Mouse (Mus musculus) brown adipose tissue, adult 24 weeks (tissue): ENCODE data around the gene Acoxl. TPM values are rescaled to one million over a fixed set of nuclear protein-coding genes. Genes with fewer than 3 reads are reported as not detected.

Experiments used
- H3K27ac ChIP-seq: fragments of 200-500 bp; replicated peaks from 2 replicates; pipeline ENCODE4 v1.5.1; 2012; ENCODE audit warnings: low read depth, mild to moderate bottlenecking, low read length
- H3K4me1 ChIP-seq: fragments of 200-500 bp; 2 replicates; pipeline ENCODE4 v1.6.1; 2012; ENCODE audit warnings: low read length, mixed read lengths; ENCODE audit not compliant: control insufficient read depth, insufficient read depth, insufficient read length
- H3K4me3 ChIP-seq: fragments of 200-500 bp; 2 replicates; pipeline ENCODE4 v1.5.1; 2012; ENCODE audit warnings: low read depth, mild to moderate bottlenecking, low read length, moderate library complexity; ENCODE audit not compliant: insufficient read depth
- polyA plus RNA-seq: library from polyadenylated mRNA; stranded (reverse); fragments of >200 nt; gene quantifications from 2 replicates; pipeline ENCODE4 v1.2.4, GENCODE M21; 2012; ENCODE audit not compliant: missing spikeins, insufficient read depth, insufficient read length

Acoxl gene
- polyA plus RNA-seq, 1 experiment = 0.67 TPM

DNA sequence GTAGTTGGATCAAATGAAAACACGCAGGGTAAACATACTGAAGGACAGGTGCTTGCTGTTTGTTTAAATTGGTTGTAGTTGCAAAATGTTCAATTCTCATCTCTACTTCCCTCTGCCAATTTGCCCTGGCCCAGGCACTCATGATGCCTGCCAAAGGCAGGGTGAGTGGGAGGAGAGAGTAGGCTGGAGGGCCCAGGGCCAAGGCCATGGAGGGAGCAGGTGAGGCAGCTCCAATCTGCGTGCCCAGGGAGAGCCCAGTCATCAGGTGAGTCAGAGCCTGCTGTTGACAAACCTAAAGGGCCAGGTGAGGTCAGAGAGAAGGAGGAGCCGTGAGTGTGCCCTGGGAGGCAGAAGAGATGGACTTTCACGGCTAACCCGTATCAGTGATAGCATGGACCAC, 333.6 kb downstream of the Acoxl start:
- Histone ChIP-seq H3K27ac (no peak overlapping the region), H3K4me1 (peaks cover 9% of the 10 kb centered on the region), H3K4me3 (no peak overlapping the region)

Other genes starting within 250 kb of the Acoxl start
- gene Mal, start 182.2 kb upstream of the Acoxl start, polyA plus RNA-seq = 1.5 TPM in 2 replicates
- 2.4 and 3.4 TPM in 2 replicates for gene Mall, start 108.9 kb upstream of the Acoxl start, polyA plus RNA-seq
- 24.4 and 28.2 TPM in 2 replicates for gene Nphp1, start 50.0 kb upstream of the Acoxl start, polyA plus RNA-seq
- 176 and 191 TPM in 2 replicates for gene Mtln, start 46.4 kb upstream of the Acoxl start, polyA plus RNA-seq
- not detected in 2 replicates for gene Bub1, start 7.0 kb upstream of the Acoxl start, polyA plus RNA-seq